Mouse (Mus musculus) frontal cortex, adult (tissue): ENCODE measurements around the gene Kcnk10.
"Not testable (repeated sequence)": the region's sequence is repeated elsewhere in the genome, so short reads cannot be mapped to it uniquely, and the experiment has no call there.

Source experiments
- ATAC-seq: cut with Nextera tagmentation; 2 replicates; pipeline ENCODE4 v1.9.2; 2017; ENCODE audit warnings: mild to moderate bottlenecking, moderate library complexity, mixed read lengths; ENCODE audit not compliant: low TSS enrichment

Kcnk10 gene

GRCm38 (mm10) chr12:98577861-98578360, at the start of gene Kcnk10:
TSS of gene Kcnk10 (minus strand) at chr12:98578310.
- peak; percentile 20; the same call in 1 of the 2 replicates for ATAC-seq

- ATAC-seq = peak; percentile 92
Observed at GRCm38 (mm10) chr12:98627392-98628259, 49.5 kb upstream of the Kcnk10 start, which contains the start of gene Spata7. TSS of gene Spata7 (plus strand) at chr12:98628157.

GRCm38 (mm10) chr12:98623266-98623665, 45.2 kb upstream of the Kcnk10 start:
- ATAC-seq = not testable (repeated sequence)

GRCm38 (mm10) chr12:98620922-98621321, 42.8 kb upstream of the Kcnk10 start:
- not testable (repeated sequence) for ATAC-seq

GRCm38 (mm10) chr12:98619496-98619895, 41.4 kb upstream of the Kcnk10 start:
- no peak for ATAC-seq

- no peak for ATAC-seq
Observed at GRCm38 (mm10) chr12:98615746-98616145, 37.6 kb upstream of the Kcnk10 start.

- no peak for ATAC-seq
Observed at GRCm38 (mm10) chr12:98614910-98615508, 36.9 kb upstream of the Kcnk10 start.

- peak; percentile 96 for ATAC-seq
Observed at GRCm38 (mm10) chr12:98610341-98610740, 32.2 kb upstream of the Kcnk10 start.

- no peak for ATAC-seq
Observed at GRCm38 (mm10) chr12:98606595-98607290, 28.6 kb upstream of the Kcnk10 start.

- no peak for ATAC-seq
Observed at GRCm38 (mm10) chr12:98605264-98605663, 27.2 kb upstream of the Kcnk10 start.

GRCm38 (mm10) chr12:98602114-98602513, 24.0 kb upstream of the Kcnk10 start:
- no peak for ATAC-seq

GRCm38 (mm10) chr12:98600861-98601260, 22.8 kb upstream of the Kcnk10 start:
- no peak for ATAC-seq

GRCm38 (mm10) chr12:98591016-98591415, 12.9 kb upstream of the Kcnk10 start:
- no peak for ATAC-seq

- ATAC-seq = no peak
Observed at GRCm38 (mm10) chr12:98588573-98588972, 10.5 kb upstream of the Kcnk10 start.

GRCm38 (mm10) chr12:98585302-98585701, 7.2 kb upstream of the Kcnk10 start:
- ATAC-seq = peak; percentile 78

- ATAC-seq = no peak
Observed at GRCm38 (mm10) chr12:98575942-98576550, 2.1 kb downstream of the Kcnk10 start.

GRCm38 (mm10) chr12:98575195-98575887, 2.8 kb downstream of the Kcnk10 start:
- 0 out of 2 replicates have a peak, but pooled peaks have one; percentile 13 for ATAC-seq

- peak; percentile 60 for ATAC-seq
Observed at GRCm38 (mm10) chr12:98574353-98575194, 3.5 kb downstream of the Kcnk10 start.

GRCm38 (mm10) chr12:98573317-98574270, 4.5 kb downstream of the Kcnk10 start:
- ATAC-seq = peak; percentile 50
